8 mouse cellular contexts compared by ENCODE assay signal in the genomic region with DNA sequence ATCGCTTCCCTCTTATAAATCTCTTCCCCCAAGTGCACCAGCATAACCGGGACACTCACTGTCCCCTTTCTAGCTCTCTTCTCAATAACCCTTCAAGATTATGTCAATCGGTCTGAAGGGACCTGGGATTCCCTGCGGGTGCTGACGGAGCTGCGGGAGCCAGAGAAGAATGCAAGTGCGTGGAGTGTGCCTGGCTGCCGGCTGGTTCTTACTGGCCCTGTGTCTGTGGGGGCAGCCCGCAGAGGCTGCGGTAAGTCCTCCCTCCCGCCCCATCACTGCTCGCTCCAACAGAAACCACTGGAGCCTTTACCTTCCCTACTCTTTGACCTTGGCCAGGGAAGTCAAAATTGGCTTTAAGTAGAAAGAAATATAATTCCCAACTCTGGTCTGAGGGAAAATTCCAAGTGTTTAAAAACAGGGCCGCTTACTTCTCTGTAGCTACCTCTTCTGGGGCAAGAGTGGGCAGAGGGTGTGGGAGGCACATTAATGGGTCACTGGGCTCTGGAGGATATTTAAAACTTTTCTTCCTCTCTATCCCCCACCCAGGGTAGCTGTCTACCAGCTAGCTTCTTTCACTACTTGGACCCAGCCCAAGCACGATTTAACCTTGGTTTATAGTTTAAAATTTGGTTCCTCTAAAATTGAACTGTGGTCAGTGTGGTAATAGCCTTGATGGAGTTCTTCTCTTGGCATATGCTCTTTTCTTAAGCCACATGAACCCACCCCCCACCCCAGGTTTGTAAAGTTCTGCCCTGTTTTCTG. TPM values are rescaled to one million over a fixed set of nuclear protein-coding genes. Genes with fewer than 3 reads are reported as not detected.
DNase-seq lines count a peak whose midpoint lies in the region; ATAC-seq and TF ChIP-seq lines count a peak whose summit lies in the region.

No protein-coding gene starts in this region.

- H3K4me3 ChIP-seq in CH12.LX (replicated peaks in 1 of 3; ENCODE audit: low read depth in 2 of 3, low read length in 2 of 3, poor library complexity in 1 of 3), result peak overlapping the region in 1 of 3 experiments; percentile 24
- peak overlapping the region; percentile 44 for H3K4me3 ChIP-seq in forebrain, embryonic 13.5 days
- H3K4me3 ChIP-seq in intestine, embryonic 15.5 days (replicated peaks), result peak overlapping the region; percentile 43
- peak overlapping the region; percentile 35 for H3K4me3 ChIP-seq in liver, embryonic 15.5 days (replicated peaks)
- H3K4me3 ChIP-seq in stomach, embryonic 14.5 days (ENCODE audit: low read depth, low read length), result peak overlapping the region; percentile 37

- no peak for TF ChIP-seq RAD21 in CH12.LX (IDR thresholded peaks at IDR 0.05; ENCODE audit: low read depth, low read length)

- H3K79me2 ChIP-seq in CH12.LX (replicated peaks; ENCODE audit: control insufficient read depth, extremely low read depth, insufficient read depth, poor library complexity, severe bottlenecking), result no peaks in the 10 kb centered on the region

- WGBS in forebrain, embryonic 13.5 days, result 19% methylated on average over 14 of the region's 14 CpGs
- 23% methylated on average over 14 of the region's 14 CpGs for WGBS in intestine, embryonic 15.5 days
- 18% methylated on average over 14 of the region's 14 CpGs for WGBS in liver, embryonic 15.5 days (ENCODE audit: insufficient replicate concordance)
- 15% methylated on average over 14 of the region's 14 CpGs for WGBS in stomach, embryonic 14.5 days

- no peak overlapping the region for H3K9ac ChIP-seq in CH12.LX (ENCODE audit: insufficient read depth, low read depth)
- H3K9ac ChIP-seq in forebrain, embryonic 13.5 days, result peak overlapping the region; percentile 53
- peak overlapping the region; percentile 28; the same call in 1 of the 2 replicates for H3K9ac ChIP-seq in intestine, embryonic 15.5 days
- no peak overlapping the region for H3K9ac ChIP-seq in liver, embryonic 15.5 days
- peak overlapping the region; percentile 15; the same call in 1 of the 2 replicates for H3K9ac ChIP-seq in stomach, embryonic 14.5 days (replicated peaks; ENCODE audit: low read depth, low read length)

- no peak for TF ChIP-seq CTCF in CH12.LX (conservative IDR thresholded peaks at IDR 0.05 in 1 of 2, IDR thresholded peaks at IDR 0.05 in 1 of 2; ENCODE audit: low read depth in 2 of 2, low read length in 2 of 2)

- ATAC-seq in forebrain, embryonic 13.5 days, result peak; percentile 76
- ATAC-seq in intestine, embryonic 15.5 days, result peak; percentile 84
- no peak for ATAC-seq in liver, embryonic 15.5 days (ENCODE audit: insufficient read depth)
- ATAC-seq in stomach, embryonic 14.5 days (ENCODE audit: insufficient number of reproducible peaks, insufficient read depth, low FRiP score, low read depth), result peak; percentile 71; the same call in 1 of the 2 replicates

- in situ Hi-C loops in CH12.LX (cut with MboI; ENCODE audit: low pct_ligation_motif_present, low pct_unique_long_range_greater_than_20kb, low sequenced_read_pairs), result no loop called here

- DNase-seq in cerebellum, postnatal 10 days, result peak; percentile 3 to 4
- no peak for DNase-seq in cerebellum, adult 9-10 months
- no peak for DNase-seq in CH12.LX (ENCODE audit: extremely low read depth)
- DNase-seq in left cerebral cortex, adult 11 months (ENCODE audit: low spot score), result no peak

- H3K9me3 ChIP-seq in CH12.LX (replicated peaks; ENCODE audit: low read length), result no peaks in the 10 kb centered on the region
- no peaks in the 10 kb centered on the region for H3K9me3 ChIP-seq in forebrain, embryonic 13.5 days (replicated peaks)
- H3K9me3 ChIP-seq in intestine, embryonic 15.5 days, result no peaks in the 10 kb centered on the region
- no peaks in the 10 kb centered on the region for H3K9me3 ChIP-seq in liver, embryonic 15.5 days (replicated peaks)
- H3K9me3 ChIP-seq in stomach, embryonic 14.5 days (ENCODE audit: control insufficient read depth, low read depth, low read length), result no peaks in the 10 kb centered on the region

- H3K36me3 ChIP-seq in CH12.LX (replicated peaks in 1 of 2; ENCODE audit: control insufficient read depth in 1 of 2, insufficient read depth in 1 of 2, low read length in 1 of 2), result no peaks in the 10 kb centered on the region
- H3K36me3 ChIP-seq in forebrain, embryonic 13.5 days (ENCODE audit: poor library complexity, severe bottlenecking), result no peaks in the 10 kb centered on the region
- no peaks in the 10 kb centered on the region for H3K36me3 ChIP-seq in intestine, embryonic 15.5 days
- H3K36me3 ChIP-seq in liver, embryonic 15.5 days (replicated peaks), result no peaks in the 10 kb centered on the region
- no peaks in the 10 kb centered on the region for H3K36me3 ChIP-seq in stomach, embryonic 14.5 days (ENCODE audit: control insufficient read depth, insufficient read depth, low read length)

- H3K27ac ChIP-seq in CH12.LX (ENCODE audit: insufficient read depth, low read depth), result no peak overlapping the region
- H3K27ac ChIP-seq in forebrain, embryonic 13.5 days, result no peak overlapping the region; the same call in 1 of the 2 replicates
- no peak overlapping the region for H3K27ac ChIP-seq in intestine, embryonic 15.5 days
- no peak overlapping the region for H3K27ac ChIP-seq in liver, embryonic 15.5 days (replicated peaks)
- H3K27ac ChIP-seq in stomach, embryonic 14.5 days (ENCODE audit: low read length), result peak overlapping the region; percentile 40; the same call in 1 of the 2 replicates

- H3K4me1 ChIP-seq in CH12.LX (ENCODE audit: control insufficient read depth in 1 of 2, insufficient read depth in 2 of 2), result no peaks in the 10 kb centered on the region
- H3K4me1 ChIP-seq in forebrain, embryonic 13.5 days, result no peaks in the 10 kb centered on the region
- no peaks in the 10 kb centered on the region for H3K4me1 ChIP-seq in intestine, embryonic 15.5 days (replicated peaks)
- no peaks in the 10 kb centered on the region for H3K4me1 ChIP-seq in liver, embryonic 15.5 days (replicated peaks)
- H3K4me1 ChIP-seq in stomach, embryonic 14.5 days (ENCODE audit: control insufficient read depth, insufficient read depth, low read length), result no peaks in the 10 kb centered on the region

- TF ChIP-seq POLR2A in CH12.LX (IDR thresholded peaks at IDR 0.05; ENCODE audit: low read depth, low read length), result no peak

- H3K27me3 ChIP-seq in CH12.LX (replicated peaks), result no peaks in the 10 kb centered on the region
- peaks cover 18% of the 10 kb centered on the region; the same call in 1 of the 2 replicates for H3K27me3 ChIP-seq in forebrain, embryonic 13.5 days
- H3K27me3 ChIP-seq in intestine, embryonic 15.5 days (replicated peaks), result no peaks in the 10 kb centered on the region
- H3K27me3 ChIP-seq in liver, embryonic 15.5 days, result peaks cover 11% of the 10 kb centered on the region; the same call in 1 of the 2 replicates
- no peaks in the 10 kb centered on the region for H3K27me3 ChIP-seq in stomach, embryonic 14.5 days (ENCODE audit: control insufficient read depth, insufficient read depth, low read length)

- TF ChIP-seq EP300 in CH12.LX (IDR thresholded peaks at IDR 0.05; ENCODE audit: low read length), result no peak

- H3K4me2 ChIP-seq in CH12.LX (ENCODE audit: insufficient read depth, low read depth, poor library complexity, severe bottlenecking), result peak overlapping the region; percentile 88; the same call in 1 of the 2 replicates
- peak overlapping the region; percentile 63 for H3K4me2 ChIP-seq in forebrain, embryonic 13.5 days
- H3K4me2 ChIP-seq in intestine, embryonic 15.5 days (replicated peaks), result peak overlapping the region; percentile 62
- H3K4me2 ChIP-seq in liver, embryonic 15.5 days, result peak overlapping the region; percentile 53
- H3K4me2 ChIP-seq in stomach, embryonic 14.5 days (replicated peaks; ENCODE audit: low read depth, low read length), result peak overlapping the region; percentile 41

- dilution Hi-C loops in CH12.LX (cut with MboI; ENCODE audit: extremely low pct_ligation_motif_present, extremely low pct_unique_long_range_greater_than_20kb, low sequenced_read_pairs), result no loop called here

TF ChIP-seq in CH12.LX, 34 proteins besides CTCF, POLR2A, EP300 and RAD21:
- TF ChIP-seq MAZ (IDR thresholded peaks at IDR 0.05; ENCODE audit: low read depth, low read length), result no peak
- TF ChIP-seq TCF12 (IDR thresholded peaks at IDR 0.05; ENCODE audit: low read depth, low read length), result no peak
- no peak for TF ChIP-seq ZMIZ1 (IDR thresholded peaks at IDR 0.05; ENCODE audit: low read depth, low read length)
- TF ChIP-seq SMC3 (IDR thresholded peaks at IDR 0.05; ENCODE audit: low read depth, low read length), result no peak
- no peak for TF ChIP-seq USF1 (IDR thresholded peaks at IDR 0.05; ENCODE audit: low read depth, low read length)
- no peak for TF ChIP-seq RCOR1 (conservative IDR thresholded peaks at IDR 0.05; ENCODE audit: low read depth, low read length)
- TF ChIP-seq CHD2 (IDR thresholded peaks at IDR 0.05; ENCODE audit: low read length), result no peak
- TF ChIP-seq ELF1 (IDR thresholded peaks at IDR 0.05; ENCODE audit: low read depth, low read length), result no peak
- no peak for TF ChIP-seq JUND (conservative IDR thresholded peaks at IDR 0.05; ENCODE audit: low read depth, low read length)

RNA-seq across cellular contexts. Expression of a gene that starts 0.6 kb away (rescaled TPM):
- not detected in 2 replicates for total RNA-seq in CH12.LX (2012; rRNA removed)
- not detected in 2 replicates for total RNA-seq in CH12.LX (2014; rRNA removed)
- polyA plus RNA-seq in CH12.LX (2012; ENCODE audit: insufficient read length, low read depth), result not detected in 2 replicates
- polyA plus RNA-seq in forebrain, embryonic 13.5 days (2015; fragmentation: Nextera tagmentation; extraction: Ambion mirVana), result 5.9 and 6.4 TPM in 2 replicates
- polyA plus RNA-seq in intestine, embryonic 15.5 days (2015; fragmentation: Nextera tagmentation; extraction: Ambion mirVana), result 11.5 and 12.1 TPM in 2 replicates
- polyA plus RNA-seq in liver, embryonic 15.5 days (2015; fragmentation: Nextera tagmentation; extraction: Ambion mirVana), result 0.59 and 0.66 TPM in 2 replicates
- polyA plus RNA-seq in stomach, embryonic 14.5 days (2014; fragmentation: Nextera tagmentation; extraction: Ambion mirVana), result 41.9 and 42.9 TPM in 2 replicates

RNA-seq across cellular contexts. Expression of a gene that starts 1.9 kb away (rescaled TPM):
- total RNA-seq in CH12.LX (2012; rRNA removed) (0.13 and 0.17 TPM in 2 replicates), CH12.LX (2014; rRNA removed) (0.07 and 0.09 TPM in 2 replicates)
- polyA plus RNA-seq in CH12.LX (2012; ENCODE audit: insufficient read length, low read depth), result 0.07 TPM in 1 of 2 replicates, not detected in the other
- polyA plus RNA-seq in forebrain, embryonic 13.5 days (2015; fragmentation: Nextera tagmentation; extraction: Ambion mirVana), result 0.92 and 1.2 TPM in 2 replicates
- polyA plus RNA-seq in intestine, embryonic 15.5 days (2015; fragmentation: Nextera tagmentation; extraction: Ambion mirVana), result 3.0 and 3.4 TPM in 2 replicates
- 0.10 TPM in 2 replicates for polyA plus RNA-seq in liver, embryonic 15.5 days (2015; fragmentation: Nextera tagmentation; extraction: Ambion mirVana)
- 9.4 TPM in 2 replicates for polyA plus RNA-seq in stomach, embryonic 14.5 days (2014; fragmentation: Nextera tagmentation; extraction: Ambion mirVana)

Comparison
In these comparisons a context has a peak if more than half of its experiments do, and no peak if none do; other contexts are left out.
1. DNase-seq: peak in cerebellum, postnatal 10 days (2 of 2); none in cerebellum, adult 9-10 months (single experiment), CH12.LX (single experiment) and left cerebral cortex, adult 11 months (single experiment).
2. H3K9ac ChIP-seq: peak in forebrain, embryonic 13.5 days (single experiment), intestine, embryonic 15.5 days (single experiment) and stomach, embryonic 14.5 days (single experiment); none in CH12.LX (single experiment) and liver, embryonic 15.5 days (single experiment).
3. Peak in every context shown above with its lines, with median percentiles within 50 percentile points of each other: H3K4me2 ChIP-seq.